Mouse (Mus musculus) v-Abl transformed pro-B cells (cell line): ENCODE measurements around the gene Galnt14.

Source experiments
- in situ Hi-C, 2 experiments: fragments of 400-800 bp; cut with MboI; formaldehyde crosslinking; loops; one replicate each; pipeline ENCODE4 v1.15.1; 2025; ENCODE audit not compliant: unreplicated experiment in 2 of 2

Gene Galnt14

GRCm38 (mm10) chr17:73574186-73574585, 136.1 kb downstream of the Galnt14 start:
- in situ Hi-C loops = loop anchor here in 1 of 2 experiments (5.0 kb wide), 1 partner anchor 133 kb away; no protein-coding TSS in a partner anchor

GRCm38 (mm10) chr17:73572881-73573280, 137.4 kb downstream of the Galnt14 start:
- in situ Hi-C loops = loop anchor here in 1 of 2 experiments (5.0 kb wide), 1 partner anchor 134 kb away; no protein-coding TSS in a partner anchor

- in situ Hi-C loops = loop anchor here in 1 of 2 experiments (5.0 kb wide), 1 partner anchor 135 kb away; no protein-coding TSS in a partner anchor
Observed at GRCm38 (mm10) chr17:73572440-73572839, 137.8 kb downstream of the Galnt14 start.

GRCm38 (mm10) chr17:73571961-73572360, 138.3 kb downstream of the Galnt14 start:
- in situ Hi-C loops = loop anchor here in 1 of 2 experiments (5.0 kb wide), 1 partner anchor 135 kb away; no protein-coding TSS in a partner anchor

- in situ Hi-C loops = no loop called here
Observed at GRCm38 (mm10) chr17:73568204-73568603, 142.0 kb downstream of the Galnt14 start.

GRCm38 (mm10) chr17:73561149-73561548, 149.1 kb downstream of the Galnt14 start:
- in situ Hi-C loops = no loop called here

GRCm38 (mm10) chr17:73560208-73560784, 150.0 kb downstream of the Galnt14 start:
- in situ Hi-C loops = no loop called here

GRCm38 (mm10) chr17:73559498-73559897, 150.8 kb downstream of the Galnt14 start:
- in situ Hi-C loops = no loop called here

GRCm38 (mm10) chr17:73557101-73557500, 153.2 kb downstream of the Galnt14 start:
- in situ Hi-C loops = no loop called here

GRCm38 (mm10) chr17:73556436-73556835, 153.8 kb downstream of the Galnt14 start:
- in situ Hi-C loops = no loop called here

GRCm38 (mm10) chr17:73554668-73555067, 155.6 kb downstream of the Galnt14 start:
- in situ Hi-C loops = no loop called here

- in situ Hi-C loops = no loop called here
Observed at GRCm38 (mm10) chr17:73548783-73549566, 161.3 kb downstream of the Galnt14 start.

GRCm38 (mm10) chr17:73548119-73548518, 162.1 kb downstream of the Galnt14 start:
- in situ Hi-C loops = no loop called here

GRCm38 (mm10) chr17:73547483-73547882, 162.8 kb downstream of the Galnt14 start:
- in situ Hi-C loops = no loop called here

GRCm38 (mm10) chr17:73541911-73542310, 168.3 kb downstream of the Galnt14 start:
- in situ Hi-C loops = no loop called here

- in situ Hi-C loops = no loop called here
Observed at GRCm38 (mm10) chr17:73541233-73541570, 169.1 kb downstream of the Galnt14 start.

GRCm38 (mm10) chr17:73540409-73541232, 169.6 kb downstream of the Galnt14 start:
- in situ Hi-C loops = no loop called here

GRCm38 (mm10) chr17:73531896-73532295, 178.4 kb downstream of the Galnt14 start:
- in situ Hi-C loops = no loop called here

- in situ Hi-C loops = loop anchor here in 1 of 2 experiments (10.0 kb wide), 1 partner anchor 167 kb away; no protein-coding TSS in a partner anchor
Observed at GRCm38 (mm10) chr17:73522169-73522568, 188.1 kb downstream of the Galnt14 start.

GRCm38 (mm10) chr17:73519350-73519749, 190.9 kb downstream of the Galnt14 start:
- in situ Hi-C loops = no loop called here

- in situ Hi-C loops = no loop called here
Observed at GRCm38 (mm10) chr17:73518359-73518758, 191.9 kb downstream of the Galnt14 start.
